Mouse (Mus musculus) urinary bladder, postnatal 25 days (tissue): ENCODE results near the gene Tmsb10.

Experiments used
- DNase-seq: peaks from one replicate; pipeline ENCODE4 v3.0.0; 2022; ENCODE audit warnings: low spot score

Gene Tmsb10

GRCm38 (mm10) chr6:72911261-72911660 lies 47.3 kb downstream of the Tmsb10 start:
- DNase-seq = no peak
